19 mouse cellular contexts compared by ENCODE assay signal in genomic region chr5:119692425-119692824, GRCm38 (mm10). TPM values are rescaled to one million over a fixed set of nuclear protein-coding genes. Genes with fewer than 3 reads are reported as not detected.
A peak's percentile ranks its signal among the peaks of the same experiment; 100 is the strongest.
DNase-seq lines count a peak whose midpoint lies in the region; ATAC-seq and TF ChIP-seq lines count a peak whose summit lies in the region.
"Had no signal": no experiment of that assay in that cellular context is flagged by ENCODE, and none has a peak within 500 bp of the region (broad histone marks: within the 10 kb centered on the region; RNA-seq: fewer than 3 reads in every experiment).

No protein-coding gene starts in this region.

- no peak for DNase-seq in gastrocnemius, adult 2 months
- no peak for DNase-seq in gastrocnemius, postnatal 10 days
- DNase-seq in liver, embryonic 14.5 days (ENCODE audit: low read depth in 3 of 3, low spot score in 3 of 3): no peak
- DNase-seq in liver: no peak
- DNase-seq in ZHBTc4 (ENCODE audit: low read depth, low spot score): peak; percentile 74
- no peak for DNase-seq in kidney, adult 9 months
- DNase-seq: cerebellum, adult 8-10 months; heart, adult 18-20 months; kidney, adult 11 months; kidney, postnatal 4 days; layer of hippocampus, postnatal 36 days had no signal

- no peak overlapping the region for H3K4me2 ChIP-seq in liver, embryonic 14.5 days (ENCODE audit: low read depth)
- H3K4me2 ChIP-seq: embryonic facial prominence, embryonic 15.5 days; hindbrain, embryonic 13.5 days; limb, embryonic 13.5 days; lung, embryonic 15.5 days had no signal

- no peaks in the 10 kb centered on the region for H3K36me3 ChIP-seq in liver, embryonic 14.5 days (replicated peaks; ENCODE audit: control insufficient read depth, insufficient read depth, low read depth)
- no peaks in the 10 kb centered on the region for H3K36me3 ChIP-seq in E14TG2a.4 (ENCODE audit: insufficient read depth, low read length)
- H3K36me3 ChIP-seq: embryonic facial prominence, embryonic 15.5 days; hindbrain, embryonic 13.5 days; limb, embryonic 13.5 days; lung, embryonic 15.5 days had no signal

- peaks cover 12% of the 10 kb centered on the region for H3K27me3 ChIP-seq in liver, embryonic 14.5 days (ENCODE audit: control insufficient read depth, insufficient read depth, low read length)
- H3K27me3 ChIP-seq in E14TG2a.4 (ENCODE audit: insufficient read depth, low read length): peaks cover 38% of the 10 kb centered on the region

- intact Hi-C loops in gastrocnemius, adult 2 months (cut with DNase I): no loop called here

- peak; percentile 33; the same call in 1 of the 2 replicates for TF ChIP-seq CTCF in gastrocnemius, adult 2 months (IDR thresholded peaks at IDR 0.05)
- TF ChIP-seq CTCF in liver, embryonic 14.5 days (IDR thresholded peaks at IDR 0.05; ENCODE audit: low read depth): peak; percentile 22; the same call in 1 of the 2 replicates
- TF ChIP-seq CTCF in E14TG2a.4 (conservative IDR thresholded peaks at IDR 0.05; ENCODE audit: low read length): peak; percentile 54

- ATAC-seq in liver, embryonic 14.5 days (ENCODE audit: insufficient read depth): no peak
- ATAC-seq: activated CD4-positive, CD25-positive, alpha-beta regulatory T cell, adult 4 months; forebrain, embryonic 14.5 days had no signal

- no peak overlapping the region for H3K4me3 ChIP-seq in gastrocnemius, adult 2 months
- H3K4me3 ChIP-seq in liver, embryonic 14.5 days (ENCODE audit: insufficient read depth in 1 of 2, low read depth in 2 of 2, low read length in 2 of 2): no peak overlapping the region
- no peak overlapping the region for H3K4me3 ChIP-seq in E14TG2a.4 (replicated peaks; ENCODE audit: low read length)
- H3K4me3 ChIP-seq: embryonic facial prominence, embryonic 15.5 days; hindbrain, embryonic 13.5 days; limb, embryonic 13.5 days; lung, embryonic 15.5 days; myocyte had no signal

- H3K27ac ChIP-seq in gastrocnemius, adult 2 months: no peak overlapping the region
- H3K27ac ChIP-seq in liver, embryonic 14.5 days: no peak overlapping the region
- H3K27ac ChIP-seq: embryonic facial prominence, embryonic 15.5 days; hindbrain, embryonic 13.5 days; limb, embryonic 13.5 days; lung, embryonic 15.5 days had no signal

- WGBS in liver, embryonic 14.5 days (ENCODE audit: insufficient replicate concordance): 21% methylated on average over 6 of the region's 6 CpGs

- H3K9ac ChIP-seq in liver, embryonic 14.5 days (replicated peaks): no peak overlapping the region
- H3K9ac ChIP-seq: embryonic facial prominence, embryonic 15.5 days; hindbrain, embryonic 13.5 days; limb, embryonic 13.5 days; lung, embryonic 15.5 days had no signal

- no peaks in the 10 kb centered on the region for H3K4me1 ChIP-seq in liver, embryonic 14.5 days (replicated peaks; ENCODE audit: control insufficient read depth in 2 of 2, insufficient read depth in 2 of 2, low read length in 1 of 2)
- peaks cover 70% of the 10 kb centered on the region for H3K4me1 ChIP-seq in E14TG2a.4 (replicated peaks; ENCODE audit: low read depth, low read length)
- H3K4me1 ChIP-seq: hindbrain, embryonic 13.5 days had no signal

- no peaks in the 10 kb centered on the region for H3K9me3 ChIP-seq in liver, embryonic 14.5 days (ENCODE audit: control insufficient read depth, low read length)
- H3K9me3 ChIP-seq in E14TG2a.4 (ENCODE audit: low read length): no peaks in the 10 kb centered on the region
- H3K9me3 ChIP-seq: embryonic facial prominence, embryonic 15.5 days; hindbrain, embryonic 13.5 days; limb, embryonic 13.5 days; lung, embryonic 15.5 days had no signal

- no peak for TF ChIP-seq EP300 in liver, embryonic 14.5 days (IDR thresholded peaks at IDR 0.05; ENCODE audit: low read depth)

RNA-seq across cellular contexts. Expression of gene Tbx3, which starts 22.0 kb away (rescaled TPM):
- total RNA-seq in gastrocnemius, adult 2 months (2021): 1 to 10 TPM; 3.9 to 7.7 TPM
- 1 to 10 TPM; 7.0 to 9.7 TPM for total RNA-seq in gastrocnemius, postnatal 10 days (2021)
- polyA plus RNA-seq in liver, embryonic 14.5 days (2012; rRNA removed): 1.4 and 1.7 TPM in 2 replicates
- 2.0 and 2.4 TPM in 2 replicates for polyA plus RNA-seq in liver, embryonic 14.5 days (2014; fragmentation: Nextera tagmentation; extraction: Ambion mirVana)
- polyA plus RNA-seq: activated CD4-positive, CD25-positive, alpha-beta regulatory T cell, adult 4 months had no signal
